Mouse (Mus musculus) heart, adult 2 months (tissue): ENCODE results near the gene Cmss1.

Experiments
- CTCF ChIP-seq: fragments of 200-600 bp; IDR thresholded peaks from 2 replicates; pipeline ENCODE4 v1.8.1; 2022; ENCODE audit warnings: antibody characterized with exemption, mild to moderate bottlenecking, moderate library complexity
- EP300 ChIP-seq: fragments of 200-500 bp; IDR thresholded peaks from 2 replicates; pipeline ENCODE4 v1.6.1; 2011; ENCODE audit warnings: low read depth, low read length, control low read depth; ENCODE audit not compliant: insufficient read depth
- POLR2A ChIP-seq: fragments of 200-500 bp; IDR thresholded peaks from 2 replicates; pipeline ENCODE4 v1.6.1; 2011; ENCODE audit warnings: mild to moderate bottlenecking, low read depth, low read length, control low read depth; ENCODE audit not compliant: insufficient read depth

DNA sequence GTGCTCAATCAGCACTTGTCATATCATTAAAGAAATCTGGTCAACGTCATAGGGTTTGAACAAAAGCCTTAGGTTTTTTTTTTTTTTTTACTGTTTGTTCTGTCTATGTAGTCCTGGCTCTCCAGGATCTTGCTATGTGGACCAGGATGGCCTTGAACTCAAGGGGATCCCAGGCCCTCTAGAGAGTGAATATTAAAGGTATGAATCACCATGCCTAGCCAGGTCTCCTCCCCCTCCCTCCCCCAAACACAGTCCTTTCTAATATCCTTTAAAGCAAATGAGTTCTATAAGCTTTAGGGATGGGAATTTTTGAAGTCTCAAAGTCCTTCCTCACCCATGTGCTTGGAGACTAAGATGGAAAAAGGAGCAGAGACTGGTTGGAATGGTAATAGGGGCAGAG, 188.7 kb downstream of the Cmss1 start:
- TF ChIP-seq CTCF (no peak), EP300 (no peak), POLR2A (no peak)
